Mouse (Mus musculus): Measurements from ENCODE around the gene Arhgef1.

DNA sequence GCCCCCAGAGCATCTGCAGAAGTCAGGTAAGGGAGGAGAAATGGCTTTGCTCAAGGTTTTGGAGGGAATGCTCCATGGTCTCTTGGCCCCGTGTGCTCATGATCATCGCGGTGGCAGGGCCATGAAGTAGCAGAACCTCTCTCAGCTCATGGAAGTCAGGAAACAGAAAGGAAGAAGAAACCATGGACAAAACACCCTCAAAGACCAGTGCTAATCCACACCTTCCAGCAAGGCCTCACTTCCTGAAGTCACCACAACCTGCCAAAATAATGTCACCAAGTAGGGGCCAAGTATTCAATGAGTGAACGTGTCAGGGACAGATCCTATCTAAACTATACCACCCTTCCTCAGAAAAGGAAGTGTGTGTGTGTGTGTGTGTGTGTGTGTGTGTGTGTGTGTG, 39.9 kb upstream of the Arhgef1 start:
- TF ChIP-seq CTCF (IDR thresholded peaks at IDR 0.05; ENCODE audit: control insufficient read depth, insufficient read depth, insufficient read length): no peak
- TF ChIP-seq MYOG (IDR thresholded peaks at IDR 0.05; ENCODE audit: control insufficient read depth, extremely low read depth, insufficient read length): no peak
- TF ChIP-seq MAX (IDR thresholded peaks at IDR 0.05): no peak
